Mouse (Mus musculus) ES-Bruce4 (cell line): ENCODE results near the gene Ankrd65.

ENCODE experiments used
- CTCF ChIP-seq: IDR thresholded peaks from one replicate; pipeline ENCODE4 v1.8.1; 2011; ENCODE audit warnings: low read depth, low read length
- POLR2A ChIP-seq: IDR thresholded peaks from one replicate; pipeline ENCODE4 v1.8.1; 2011; ENCODE audit warnings: low read length; ENCODE audit not compliant: insufficient read depth

DNA sequence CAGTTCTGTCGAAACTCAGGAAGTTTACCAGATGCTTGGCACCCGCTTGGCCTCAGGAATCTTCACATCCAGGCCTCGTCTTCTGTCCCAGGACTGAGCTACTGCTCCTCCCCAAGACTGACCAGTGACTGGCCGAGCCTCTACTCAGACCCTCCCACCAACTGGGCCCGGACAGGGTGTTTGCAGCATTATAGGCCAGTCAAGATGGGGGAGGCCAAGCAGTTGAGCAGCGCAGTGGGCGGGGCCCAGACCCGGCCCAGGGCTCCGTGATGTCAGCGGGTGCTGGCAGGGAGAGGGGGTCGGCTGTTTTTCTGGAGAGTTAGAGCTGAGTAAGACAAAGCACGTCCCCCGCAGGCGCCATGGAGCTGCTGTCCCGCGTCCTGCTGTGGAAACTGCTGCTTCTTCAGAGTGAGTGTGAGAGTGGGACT, 49.3 kb downstream of the Ankrd65 start, which contains the start of gene Mxra8:
- TF ChIP-seq CTCF (no peak), POLR2A (no peak)
